Mouse (Mus musculus) embryonic fibroblast, embryonic 13.5 days (primary cell): Measurements from ENCODE around the gene Hsd17b2.

Experiments used
- CTCF ChIP-seq: IDR thresholded peaks from 2 replicates; pipeline ENCODE4 v1.5.1; 2011; ENCODE audit warnings: mild to moderate bottlenecking, control low read depth, low read length, moderate library complexity, borderline replicate concordance; ENCODE audit not compliant: insufficient read depth
- POLR2A ChIP-seq: IDR thresholded peaks from 2 replicates; pipeline ENCODE4 v1.6.1; 2011; ENCODE audit warnings: low read depth, mild to moderate bottlenecking, control low read depth, low read length, moderate library complexity

DNA sequence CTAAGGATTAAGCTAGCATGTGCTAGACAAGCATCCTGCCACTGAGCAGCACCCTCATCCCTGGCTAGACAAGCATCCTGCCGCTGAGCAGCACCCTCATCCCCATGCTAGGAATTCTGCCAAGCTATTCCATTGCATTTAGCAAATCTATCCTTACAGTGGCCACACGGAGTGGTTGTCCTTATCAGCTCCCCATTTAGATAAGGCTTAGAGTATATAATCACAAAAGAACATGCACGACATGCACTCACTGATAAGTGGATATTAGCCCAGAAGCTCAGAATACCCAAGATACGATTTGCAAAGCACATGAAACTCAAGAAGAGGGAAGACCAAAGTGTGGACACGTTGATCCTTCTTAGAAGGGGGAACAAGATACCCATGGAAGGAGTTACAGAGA is 64.2 kb downstream of the Hsd17b2 start:
- TF ChIP-seq CTCF (no peak), POLR2A (no peak)
